Mouse (Mus musculus): ENCODE data around the gene Gpx2.

DNA sequence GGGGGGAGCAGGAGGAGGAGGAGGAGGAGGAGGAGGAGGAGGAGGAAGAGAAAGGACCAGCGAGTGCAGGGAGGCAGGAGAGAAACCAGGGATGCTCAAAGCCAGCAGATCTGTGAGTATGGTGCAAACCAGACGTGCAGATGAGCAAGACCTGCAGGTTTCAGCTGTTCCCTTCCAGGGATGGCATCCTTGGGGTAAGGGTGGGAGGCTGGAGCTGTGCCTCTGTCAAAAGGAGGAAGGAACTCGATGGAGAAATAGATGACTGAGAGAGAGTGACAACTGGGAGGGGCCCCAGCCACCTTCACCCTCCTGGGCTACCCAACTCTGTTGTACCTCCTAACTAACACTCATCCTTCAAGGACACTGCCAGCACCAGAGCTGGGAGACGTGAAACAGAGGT lies 21.4 kb upstream of the Gpx2 start:
- TF ChIP-seq ZC3H11A (IDR thresholded peaks at IDR 0.05; ENCODE audit: borderline replicate concordance, low read depth, low read length) (no peak), CHD2 (IDR thresholded peaks at IDR 0.05; ENCODE audit: low read depth, low read length) (no peak), HCFC1 (IDR thresholded peaks at IDR 0.05; ENCODE audit: borderline replicate concordance, insufficient read depth, low read length) (no peak)
